Mouse (Mus musculus): Measurements from ENCODE around the gene Tmem178.

DNA sequence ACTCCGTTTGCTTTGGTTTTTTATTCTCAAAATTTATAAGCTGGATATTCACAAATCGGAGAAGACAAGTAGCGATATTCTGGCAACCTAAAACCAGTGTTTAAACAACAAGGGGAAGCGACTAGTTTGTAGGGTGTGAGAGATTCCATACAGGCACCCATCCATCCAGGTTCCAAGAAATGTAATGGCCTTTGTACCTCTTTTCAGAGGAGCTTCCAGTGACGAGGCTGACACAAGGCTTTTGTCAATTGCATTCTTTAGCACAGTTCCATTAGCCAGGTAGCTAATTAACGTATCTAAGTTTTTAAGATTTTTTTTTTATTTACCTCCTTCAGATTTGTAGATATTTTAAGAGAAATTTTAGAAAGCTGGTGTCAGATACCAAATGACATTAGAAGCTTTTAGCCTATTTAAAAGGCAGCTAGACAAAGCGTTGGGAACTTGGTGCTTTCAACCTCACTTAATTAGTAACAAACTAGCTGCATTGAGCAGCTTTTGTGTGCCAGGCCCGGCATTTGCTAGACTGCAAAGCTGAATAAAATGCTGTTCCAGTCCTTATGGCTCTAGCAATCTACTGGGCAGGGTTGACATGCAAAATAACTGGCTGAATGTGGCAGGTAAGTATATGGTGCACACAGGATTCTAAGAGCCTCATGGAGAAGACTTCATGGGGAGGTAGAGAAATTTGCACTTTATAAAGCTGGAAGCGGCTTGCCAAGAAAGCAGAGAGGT lies 46.6 kb upstream of the Tmem178 start:
- no peak for TF ChIP-seq CTCF (conservative IDR thresholded peaks at IDR 0.05; ENCODE audit: low read length)
- no peak for TF ChIP-seq NANOG (IDR thresholded peaks at IDR 0.05; ENCODE audit: borderline replicate concordance, low read length)
- TF ChIP-seq POU5F1 (IDR thresholded peaks at IDR 0.05; ENCODE audit: borderline replicate concordance, low read length), result no peak
